Mouse (Mus musculus): ENCODE measurements around the gene Klf8.

Gene Klf8

GRCm38 (mm10) chrX:153433659-153434293, 196.5 kb downstream of the Klf8 start:
- ATAC-seq (ENCODE audit: insufficient number of reproducible peaks, low FRiP score, low TSS enrichment) = no peak

GRCm38 (mm10) chrX:153439573-153439972, 202.3 kb downstream of the Klf8 start:
- no peak for ATAC-seq (ENCODE audit: insufficient number of reproducible peaks, low FRiP score, low TSS enrichment)

- no peak for ATAC-seq (ENCODE audit: insufficient number of reproducible peaks, low FRiP score, low TSS enrichment)
Measured at GRCm38 (mm10) chrX:153440018-153440417, 202.8 kb downstream of the Klf8 start.

Measured in cerebellum, adult (tissue).